Mouse (Mus musculus) stomach, postnatal 0 days (tissue): ENCODE measurements around the gene Tnfrsf9. TPM values are rescaled to one million over a fixed set of nuclear protein-coding genes. Genes with fewer than 3 reads are reported as not detected.

ENCODE experiments used
- ATAC-seq: fragments of 200-750 bp; cut with Nextera tagmentation; 2 replicates; pipeline ENCODE4 v1.8.0; 2017; ENCODE audit not compliant: low FRiP score, low TSS enrichment
- DNase-seq: peaks from one replicate; pipeline ENCODE4 v3.0.0-alpha.2; 2016; ENCODE audit warnings: low spot score
- H3K27ac ChIP-seq: fragments of 300-500 bp; sonication (generic); replicated peaks from 2 replicates; pipeline ENCODE4 v1.5.1; 2014; ENCODE audit warnings: mild to moderate bottlenecking, control low read depth
- H3K27me3 ChIP-seq: fragments of 300-500 bp; sonication (generic); 2 replicates; pipeline ENCODE4 v1.6.1; 2014; ENCODE audit warnings: low read length; ENCODE audit not compliant: control insufficient read depth, insufficient read depth
- H3K36me3 ChIP-seq: fragments of 300-500 bp; sonication (generic); 2 replicates; pipeline ENCODE4 v1.6.1; 2014; ENCODE audit warnings: low read length, mixed read lengths; ENCODE audit not compliant: control insufficient read depth, insufficient read depth
- H3K4me1 ChIP-seq: fragments of 300-500 bp; sonication (generic); replicated peaks from 2 replicates; pipeline ENCODE4 v1.6.1; 2014; ENCODE audit warnings: antibody characterized with exemption; ENCODE audit not compliant: control insufficient read depth, insufficient read depth
- H3K4me2 ChIP-seq: fragments of 300-500 bp; sonication (generic); replicated peaks from 2 replicates; pipeline ENCODE4 v1.6.1; 2014; ENCODE audit warnings: low read depth, mild to moderate bottlenecking, control low read depth, moderate library complexity
- H3K4me3 ChIP-seq: fragments of 300-500 bp; sonication (generic); 2 replicates; pipeline ENCODE4 v1.5.1; 2014; ENCODE audit warnings: low read depth, low read length, control low read depth
- H3K9ac ChIP-seq: fragments of 300-500 bp; sonication (generic); 2 replicates; pipeline ENCODE4 v1.6.1; 2014; ENCODE audit warnings: mild to moderate bottlenecking, low read length, control low read depth, mixed read lengths
- H3K9me3 ChIP-seq: fragments of 300-500 bp; sonication (generic); 2 replicates; pipeline ENCODE4 v1.6.1; 2016; ENCODE audit warnings: low read length; ENCODE audit not compliant: control insufficient read depth
- CTCF ChIP-seq: IDR thresholded peaks from 2 replicates; pipeline ENCODE4 v1.5.1; 2016; ENCODE audit warnings: antibody characterized with exemption, low read depth, mild to moderate bottlenecking, moderate library complexity
- EP300 ChIP-seq: optimal IDR thresholded peaks from 2 replicates; pipeline ENCODE3; 2016; ENCODE audit warnings: antibody characterized with exemption
- WGBS: fragments of 180-500 bp; shearing (Covaris S2); extraction: QIAGEN DNeasy Blood & Tissue Kit; methylation state at CpG from one replicate; pipeline ENCODE4 v1.1.7; 2014; 5-methylcytosine and 5-hydroxymethylcytosine counted together
- polyA plus RNA-seq: library from polyadenylated mRNA; unstranded; fragments of >200 nt; fragmentation: Nextera tagmentation; extraction: Ambion mirVana; gene quantifications from 2 replicates; pipeline ENCODE4 v1.2.1, GENCODE M21; 2015

The Tnfrsf9 gene
- polyA plus RNA-seq, 1 experiment from 2014 or later: 0.22 TPM

- H3K27ac ChIP-seq: peak overlapping the region; percentile 67
- 31% methylated on average over 20 of the region's 20 CpGs for WGBS
- TF ChIP-seq EP300 (no peak), CTCF (peak; percentile 41)
- H3K9me3 ChIP-seq: no peaks in the 10 kb centered on the region
- no peaks in the 10 kb centered on the region for H3K27me3 ChIP-seq
- H3K9ac ChIP-seq: 0 out of 2 replicates have a peak overlapping the region, but pooled peaks have one; percentile 18
- H3K4me2 ChIP-seq: peak overlapping the region; percentile 51
- peak; percentile 54; the same call in 1 of the 2 replicates for ATAC-seq
- peaks cover 4% of the 10 kb centered on the region; the same call in 1 of the 2 replicates for H3K4me1 ChIP-seq
- H3K36me3 ChIP-seq: no peaks in the 10 kb centered on the region
- H3K4me3 ChIP-seq: no peak overlapping the region
- no peak for DNase-seq
These were observed 24.9 kb upstream of the Tnfrsf9 start for GRCm38 (mm10) chr4:150889273-150889954.

GRCm38 (mm10) chr4:150889955-150890315 lies 24.4 kb upstream of the Tnfrsf9 start:
- TF ChIP-seq CTCF (no peak), EP300 (no peak)
- H3K27me3 ChIP-seq: no peaks in the 10 kb centered on the region
- 0 out of 2 replicates have a peak overlapping the region, but pooled peaks have one; percentile 18 for H3K9ac ChIP-seq
- 22% methylated on average over 13 of the region's 13 CpGs for WGBS
- H3K9me3 ChIP-seq: no peaks in the 10 kb centered on the region
- peak overlapping the region; percentile 67; the same call in 1 of the 2 replicates for H3K27ac ChIP-seq
- peak overlapping the region; percentile 51 for H3K4me2 ChIP-seq
- peaks cover 4% of the 10 kb centered on the region; the same call in 1 of the 2 replicates for H3K4me1 ChIP-seq
- H3K4me3 ChIP-seq: no peak overlapping the region
- ATAC-seq (peak; percentile 82; the same call in 1 of the 2 replicates), DNase-seq (peak; percentile 86)
- no peaks in the 10 kb centered on the region for H3K36me3 ChIP-seq

- ATAC-seq (no peak), DNase-seq (no peak)
- Histone ChIP-seq H3K4me2 (no peak overlapping the region), H3K27me3 (no peaks in the 10 kb centered on the region), H3K36me3 (no peaks in the 10 kb centered on the region), H3K4me1 (peaks cover 4% of the 10 kb centered on the region; the same call in 1 of the 2 replicates), H3K27ac (no peak overlapping the region), H3K9ac (no peak overlapping the region), H3K4me3 (no peak overlapping the region), H3K9me3 (no peaks in the 10 kb centered on the region)
- no peak for TF ChIP-seq CTCF
- 73% methylated on average over 5 of the region's 5 CpGs for WGBS
These were observed 23.1 kb upstream of the Tnfrsf9 start for GRCm38 (mm10) chr4:150891308-150891707.

GRCm38 (mm10) chr4:150894718-150895501 lies 19.5 kb upstream of the Tnfrsf9 start:
- ATAC-seq (no peak), DNase-seq (no peak)
- H3K4me2 ChIP-seq: no peak overlapping the region
- no peak overlapping the region for H3K4me3 ChIP-seq
- no peak overlapping the region for H3K9ac ChIP-seq
- no peaks in the 10 kb centered on the region for H3K27me3 ChIP-seq
- no peak overlapping the region for H3K27ac ChIP-seq
- H3K9me3 ChIP-seq: no peaks in the 10 kb centered on the region
- peaks cover 4% of the 10 kb centered on the region; the same call in 1 of the 2 replicates for H3K4me1 ChIP-seq
- H3K36me3 ChIP-seq: peaks cover 9% of the 10 kb centered on the region
- WGBS: 63% methylated on average over 8 of the region's 8 CpGs
- TF ChIP-seq EP300 (no peak), CTCF (no peak)

- no peak for TF ChIP-seq EP300
- TF ChIP-seq CTCF: no peak
- ATAC-seq (no peak), DNase-seq (no peak)
- H3K9ac ChIP-seq: no peak overlapping the region
- H3K4me3 ChIP-seq: no peak overlapping the region
- H3K27me3 ChIP-seq: no peaks in the 10 kb centered on the region
- no peaks in the 10 kb centered on the region for H3K4me1 ChIP-seq
- no peak overlapping the region for H3K4me2 ChIP-seq
- WGBS: 91% methylated on average over 26 of the region's 26 CpGs
- H3K9me3 ChIP-seq: no peaks in the 10 kb centered on the region
- H3K27ac ChIP-seq: no peak overlapping the region
- H3K36me3 ChIP-seq: peaks cover 18% of the 10 kb centered on the region
These were observed 17.3 kb upstream of the Tnfrsf9 start for GRCm38 (mm10) chr4:150896896-150897624.
